Mouse (Mus musculus) ES-Bruce4 (cell line): ENCODE measurements around the gene Zmat5. TPM values are rescaled to one million over a fixed set of nuclear protein-coding genes. Genes with fewer than 3 reads are reported as not detected.

ENCODE experiments used
- H3K27ac ChIP-seq: 2 replicates; pipeline ENCODE4 v1.5.1; 2012; ENCODE audit warnings: low read length, inconsistent platforms; ENCODE audit not compliant: insufficient read depth
- H3K27me3 ChIP-seq: 2 replicates; pipeline ENCODE4 v1.6.1; 2012; ENCODE audit warnings: mild to moderate bottlenecking, low read length, inconsistent platforms; ENCODE audit not compliant: control insufficient read depth, poor library complexity, insufficient read depth, severe bottlenecking
- H3K36me3 ChIP-seq: 2 replicates; pipeline ENCODE4 v1.6.1; 2012; ENCODE audit warnings: inconsistent platforms, mild to moderate bottlenecking, low read length, moderate library complexity; ENCODE audit not compliant: control insufficient read depth, poor library complexity, insufficient read depth, severe bottlenecking
- H3K4me1 ChIP-seq: one replicate; pipeline ENCODE4 v1.8.1; 2011; ENCODE audit warnings: low read length; ENCODE audit not compliant: control insufficient read depth, insufficient read depth
- H3K4me3 ChIP-seq: 2 replicates; pipeline ENCODE4 v1.5.1; 2011; ENCODE audit warnings: low read depth, mild to moderate bottlenecking, low read length
- H3K9ac ChIP-seq: 2 replicates; pipeline ENCODE4 v1.6.1; 2012; ENCODE audit warnings: low read depth, mild to moderate bottlenecking, inconsistent platforms; ENCODE audit not compliant: poor library complexity, severe bottlenecking
- H3K9me3 ChIP-seq: replicated peaks from 2 replicates; pipeline ENCODE4 v1.6.1; 2012; ENCODE audit warnings: mild to moderate bottlenecking, low read length, inconsistent platforms; ENCODE audit not compliant: control insufficient read depth, poor library complexity, insufficient read depth, severe bottlenecking
- CTCF ChIP-seq: IDR thresholded peaks from one replicate; pipeline ENCODE4 v1.8.1; 2011; ENCODE audit warnings: low read depth, low read length
- EP300 ChIP-seq: IDR thresholded peaks from 2 replicates; pipeline ENCODE4 v1.6.1; 2011; ENCODE audit warnings: low read depth, low read length; ENCODE audit not compliant: insufficient read depth
- POLR2A ChIP-seq: IDR thresholded peaks from one replicate; pipeline ENCODE4 v1.8.1; 2011; ENCODE audit warnings: low read length; ENCODE audit not compliant: insufficient read depth
- polyA plus RNA-seq: library from polyadenylated mRNA; stranded (reverse); fragments of >200 nt; gene quantifications from 2 replicates; pipeline ENCODE4 v1.2.4, GENCODE M21; 2011; ENCODE audit warnings: low read depth; ENCODE audit not compliant: missing spikeins, insufficient read depth, insufficient read length

Zmat5 gene
- polyA plus RNA-seq, 1 experiment = 19.3 TPM

- Histone ChIP-seq H3K4me3 (no peak overlapping the region), H3K4me1 (no peaks in the 10 kb centered on the region), H3K9ac (no peak overlapping the region), H3K9me3 (no peaks in the 10 kb centered on the region), H3K27ac (no peak overlapping the region), H3K36me3 (peaks cover 14% of the 10 kb centered on the region), H3K27me3 (no peaks in the 10 kb centered on the region)
- TF ChIP-seq POLR2A (no peak), CTCF (no peak), EP300 (no peak)
Measured at GRCm38 (mm10) chr11:4678700-4679440, 25.6 kb upstream of the Zmat5 start.

- H3K4me1 ChIP-seq = no peaks in the 10 kb centered on the region
Measured at GRCm38 (mm10) chr11:4679441-4679832, 25.0 kb upstream of the Zmat5 start.

DNA sequence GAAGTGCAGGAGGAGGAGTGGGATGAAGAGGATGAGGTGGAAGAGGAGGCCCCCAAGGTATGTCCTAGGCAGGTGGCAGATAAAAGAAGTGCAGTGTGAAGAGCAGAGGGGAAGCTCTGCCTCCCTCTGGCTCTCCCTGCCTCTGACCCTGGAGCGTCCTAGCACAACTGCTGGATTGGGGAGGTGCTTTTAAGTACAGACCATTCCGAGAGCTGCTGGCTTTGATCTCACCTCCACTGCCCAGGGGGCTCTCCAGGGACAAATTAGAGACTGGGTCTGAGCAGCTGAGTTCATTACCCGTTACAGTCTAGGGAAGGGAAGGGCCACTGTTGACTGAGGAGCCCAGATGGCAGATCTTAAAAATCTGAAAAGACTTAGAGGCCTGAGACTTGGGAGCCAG lies 24.4 kb upstream of the Zmat5 start:
- Histone ChIP-seq H3K36me3 (peaks cover 14% of the 10 kb centered on the region), H3K4me3 (no peak overlapping the region), H3K27ac (no peak overlapping the region)

More at GRCm38 (mm10) chr11:4679441-4679832, 25.0 kb upstream of the Zmat5 start:
- Histone ChIP-seq H3K9me3 (no peaks in the 10 kb centered on the region), H3K27me3 (no peaks in the 10 kb centered on the region), H3K36me3 (peaks cover 14% of the 10 kb centered on the region), H3K9ac (no peak overlapping the region), H3K27ac (no peak overlapping the region), H3K4me3 (no peak overlapping the region)
- no peak for TF ChIP-seq EP300
- TF ChIP-seq CTCF = no peak
- TF ChIP-seq POLR2A = no peak

DNA sequence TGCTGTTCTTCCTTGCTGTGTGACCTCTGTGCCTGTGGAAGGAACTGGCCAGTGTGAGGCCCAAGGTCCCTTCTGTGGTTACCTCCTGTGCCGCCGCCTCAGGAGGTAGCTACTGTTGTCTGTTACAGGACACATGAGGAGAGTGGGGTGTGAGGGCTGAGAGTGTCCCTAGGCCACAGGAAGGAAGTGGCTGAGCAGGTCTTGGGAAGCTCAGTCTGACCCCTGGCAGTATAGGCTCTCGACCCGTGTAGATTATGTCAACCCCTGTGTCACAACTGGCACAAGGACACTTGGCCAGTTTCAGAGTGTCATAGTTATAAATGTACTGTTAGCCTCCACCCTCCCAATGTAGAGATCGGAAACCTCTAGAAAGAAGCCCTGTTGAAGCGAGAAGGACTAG lies 21.0 kb upstream of the Zmat5 start:
- Histone ChIP-seq H3K4me1 (no peaks in the 10 kb centered on the region), H3K9me3 (no peaks in the 10 kb centered on the region), H3K27ac (no peak overlapping the region), H3K36me3 (peaks cover 12% of the 10 kb centered on the region), H3K9ac (no peak overlapping the region), H3K4me3 (no peak overlapping the region), H3K27me3 (no peaks in the 10 kb centered on the region)
- TF ChIP-seq EP300 (no peak), POLR2A (no peak), CTCF (no peak)

More for the DNA sequence above, 24.4 kb upstream of the Zmat5 start:
- no peak overlapping the region for H3K9ac ChIP-seq
- no peaks in the 10 kb centered on the region for H3K4me1 ChIP-seq
- TF ChIP-seq POLR2A (no peak), CTCF (no peak)
- no peaks in the 10 kb centered on the region for H3K9me3 ChIP-seq
- H3K27me3 ChIP-seq = no peaks in the 10 kb centered on the region

GRCm38 (mm10) chr11:4684186-4684585 lies 20.3 kb upstream of the Zmat5 start:
- H3K4me3 ChIP-seq = no peak overlapping the region
- no peaks in the 10 kb centered on the region for H3K27me3 ChIP-seq
- TF ChIP-seq POLR2A (no peak), EP300 (no peak), CTCF (no peak)
- H3K27ac ChIP-seq = no peak overlapping the region
- H3K9me3 ChIP-seq = no peaks in the 10 kb centered on the region
- peaks cover 12% of the 10 kb centered on the region for H3K36me3 ChIP-seq
- no peak overlapping the region for H3K9ac ChIP-seq
- no peaks in the 10 kb centered on the region for H3K4me1 ChIP-seq

DNA sequence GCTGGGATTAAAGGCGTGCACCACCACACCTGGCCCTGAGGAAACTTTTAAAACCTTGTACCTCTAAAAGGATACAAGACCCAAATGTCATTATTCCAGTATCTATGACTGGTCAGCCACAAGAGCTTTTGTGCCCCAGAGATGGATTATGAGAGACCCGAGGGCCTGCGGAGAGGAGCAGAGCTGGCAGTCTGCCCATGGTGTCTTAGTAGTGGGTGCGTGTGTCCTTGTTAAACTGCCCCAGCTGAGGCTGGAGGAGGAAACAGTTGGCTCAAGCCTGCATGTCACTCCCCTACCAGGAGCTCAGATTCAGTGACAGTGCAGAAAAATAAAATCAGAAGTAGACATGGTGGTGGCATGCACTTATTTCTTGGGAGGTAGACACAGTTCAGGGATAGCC lies 19.4 kb upstream of the Zmat5 start:
- Histone ChIP-seq H3K4me3 (no peak overlapping the region), H3K36me3 (peaks cover 12% of the 10 kb centered on the region), H3K4me1 (no peaks in the 10 kb centered on the region), H3K9me3 (no peaks in the 10 kb centered on the region), H3K9ac (no peak overlapping the region), H3K27me3 (no peaks in the 10 kb centered on the region), H3K27ac (no peak overlapping the region)
- TF ChIP-seq CTCF (no peak), POLR2A (no peak), EP300 (no peak)
